Mouse (Mus musculus) midbrain, embryonic 13.5 days (tissue): ENCODE data around the gene Olfr715b. TPM values are rescaled to one million over a fixed set of nuclear protein-coding genes. Genes with fewer than 3 reads are reported as not detected.
"Not testable (repeated sequence)": the region's sequence is repeated elsewhere in the genome, so short reads cannot be mapped to it uniquely, and the experiment has no call there.

Experiments used
- ATAC-seq: fragments of 200-750 bp; cut with Nextera tagmentation; 2 replicates; pipeline ENCODE4 v1.8.0; 2017; ENCODE audit warnings: mild to moderate bottlenecking, moderate TSS enrichment, moderate library complexity
- H3K27ac ChIP-seq: fragments of 300-500 bp; sonication (generic); 2 replicates; pipeline ENCODE4 v1.5.1; 2015; ENCODE audit warnings: inconsistent platforms, mild to moderate bottlenecking, moderate library complexity
- H3K27me3 ChIP-seq: fragments of 300-500 bp; sonication (generic); 2 replicates; pipeline ENCODE4 v1.6.1; 2015; ENCODE audit warnings: mild to moderate bottlenecking, inconsistent platforms
- H3K36me3 ChIP-seq: fragments of 300-500 bp; sonication (generic); 2 replicates; pipeline ENCODE4 v1.6.1; 2015; ENCODE audit warnings: mild to moderate bottlenecking, inconsistent platforms
- H3K4me1 ChIP-seq: fragments of 300-500 bp; sonication (generic); replicated peaks from 2 replicates; pipeline ENCODE4 v1.6.1; 2015; ENCODE audit warnings: inconsistent platforms
- H3K4me2 ChIP-seq: fragments of 300-500 bp; sonication (generic); replicated peaks from 2 replicates; pipeline ENCODE4 v1.6.1; 2015; ENCODE audit warnings: moderate library complexity, mild to moderate bottlenecking, inconsistent platforms
- H3K4me3 ChIP-seq: fragments of 300-500 bp; sonication (generic); replicated peaks from 2 replicates; pipeline ENCODE4 v1.5.1; 2015; ENCODE audit warnings: mild to moderate bottlenecking, inconsistent platforms
- H3K9ac ChIP-seq: fragments of 300-500 bp; sonication (generic); replicated peaks from 2 replicates; pipeline ENCODE4 v1.6.1; 2015; ENCODE audit warnings: mild to moderate bottlenecking, inconsistent platforms
- H3K9me3 ChIP-seq: fragments of 300-500 bp; sonication (generic); 2 replicates; pipeline ENCODE4 v1.6.1; 2016; ENCODE audit warnings: mild to moderate bottlenecking, inconsistent platforms
- WGBS: fragments of 180-500 bp; shearing (Covaris S2); methylation state at CpG from one replicate; pipeline ENCODE4 v1.1.7; 2015; 5-methylcytosine and 5-hydroxymethylcytosine counted together
- polyA plus RNA-seq: library from polyadenylated mRNA; unstranded; fragments of >200 nt; fragmentation: Nextera tagmentation; extraction: Ambion mirVana; gene quantifications from 2 replicates; pipeline ENCODE4 v1.2.1, GENCODE M21; 2015

Gene Olfr715b
- polyA plus RNA-seq = not detected in 2 replicates

DNA sequence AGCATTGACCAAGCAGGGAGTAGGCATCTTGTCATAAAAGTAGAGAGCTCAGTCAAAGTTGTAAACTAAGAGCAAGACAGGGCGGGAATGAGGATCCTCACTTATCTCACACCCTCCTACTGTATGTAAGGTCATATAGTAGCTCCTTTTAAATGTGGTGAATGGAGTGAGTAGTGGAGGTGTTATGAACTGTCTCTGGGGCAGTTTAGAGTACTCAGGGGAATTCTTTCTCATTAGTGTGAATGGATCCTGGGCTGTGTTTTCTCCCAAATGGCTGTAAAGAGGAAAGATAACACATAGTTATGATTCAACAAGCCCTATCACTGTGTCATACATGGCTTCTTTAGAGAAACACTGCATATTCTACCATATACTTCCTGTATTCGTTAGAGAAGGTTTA is at the start of gene Olfr715b:
Gene Olfr715b (minus strand): TSS at position 101 of the 400 bp plus-strand sequence.
- H3K36me3 ChIP-seq, ATAC-seq, H3K27me3 ChIP-seq, H3K9ac ChIP-seq, H3K4me2 ChIP-seq, H3K9me3 ChIP-seq, H3K4me3 ChIP-seq, H3K27ac ChIP-seq, H3K4me1 ChIP-seq: not testable (repeated sequence)
- WGBS = 96% methylated on average over 2 of the region's 2 CpGs

DNA sequence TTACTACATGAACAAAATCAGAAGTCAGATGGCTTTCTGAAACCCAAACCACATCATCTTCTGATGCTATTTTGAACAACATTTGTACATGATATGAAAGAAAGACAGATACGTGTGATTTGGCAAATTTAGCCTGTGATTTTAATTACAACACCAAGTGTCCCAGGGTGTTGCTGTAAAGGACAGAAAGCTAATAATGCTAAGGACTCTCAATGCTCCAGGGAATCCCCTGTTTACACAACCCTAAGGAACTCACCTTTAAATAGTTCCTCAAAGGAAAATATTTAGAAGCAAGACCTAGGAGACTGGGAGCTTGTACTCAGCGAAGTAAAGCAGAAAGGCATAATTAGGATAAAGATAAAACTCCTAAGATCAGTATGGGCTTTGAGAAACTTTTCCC is 27.9 kb upstream of the Olfr715b start, which contains the start of gene Olfr716:
Gene Olfr716 (plus strand): TSS at position 301 of the 400 bp plus-strand sequence.
- not testable (repeated sequence) for H3K4me1 ChIP-seq, ATAC-seq, H3K9ac ChIP-seq, H3K9me3 ChIP-seq, H3K27me3 ChIP-seq, H3K36me3 ChIP-seq, H3K4me2 ChIP-seq, H3K4me3 ChIP-seq, H3K27ac ChIP-seq
- WGBS = 75% methylated on average over 2 of the region's 2 CpGs

DNA sequence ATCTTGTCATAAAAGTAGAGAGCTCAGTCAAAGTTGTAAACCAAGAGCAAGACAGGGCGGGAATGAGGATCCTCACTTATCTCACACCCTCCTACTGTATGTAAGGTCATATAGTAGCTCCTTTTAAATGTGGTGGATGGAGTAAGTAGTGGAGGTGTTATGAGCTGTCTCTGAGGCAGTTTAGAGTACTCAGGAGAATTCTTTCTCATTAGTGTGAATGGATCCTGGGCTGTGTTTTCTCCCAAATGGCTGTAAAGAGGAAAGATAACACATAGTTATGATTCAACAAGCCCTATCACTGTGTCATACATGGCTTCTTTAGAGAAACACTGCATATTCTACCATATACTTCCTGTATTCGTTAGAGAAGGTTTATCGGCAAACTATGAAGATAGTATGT is 20.8 kb upstream of the Olfr715b start, which contains the start of gene Olfr715:
Gene Olfr715 (minus strand): TSS at position 101 of the 400 bp plus-strand sequence.
- not testable (repeated sequence) for ATAC-seq, H3K27ac ChIP-seq, H3K36me3 ChIP-seq, H3K4me2 ChIP-seq, H3K9me3 ChIP-seq, H3K27me3 ChIP-seq, H3K4me1 ChIP-seq, H3K9ac ChIP-seq, H3K4me3 ChIP-seq
- 90% methylated on average over 3 of the region's 3 CpGs for WGBS

DNA sequence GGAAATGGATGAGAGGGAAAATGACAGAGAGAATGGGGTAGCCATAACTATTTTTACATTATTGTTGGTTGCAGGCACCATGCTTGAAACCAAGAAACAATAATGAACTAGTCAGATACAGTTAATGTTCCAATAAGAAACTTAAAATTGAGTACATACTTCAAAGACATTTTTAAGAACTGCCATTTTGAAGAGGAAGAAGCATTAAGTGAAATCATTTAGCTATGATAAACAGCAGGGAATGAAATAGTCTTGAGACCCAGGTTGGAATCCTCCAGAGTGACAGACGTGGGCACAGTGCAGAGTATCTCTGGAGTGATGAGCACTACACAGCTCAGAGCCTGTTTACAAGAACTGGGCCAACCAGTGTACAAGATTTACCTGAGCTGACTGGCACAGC is 17.2 kb downstream of the Olfr715b start, which contains the start of gene Olfr17:
Gene Olfr17 (plus strand): TSS at position 301 of the 400 bp plus-strand sequence.
- Histone ChIP-seq H3K9ac (no peak within 1 kb of the TSS), H3K4me3 (no peak within 1 kb of the TSS), H3K4me1 (no peaks in the 10 kb centered on the region), H3K9me3 (no peaks in the 10 kb centered on the region), H3K36me3 (no peaks in the 10 kb centered on the region), H3K27me3 (no peaks in the 10 kb centered on the region), H3K4me2 (no peak within 1 kb of the TSS), H3K27ac (no peak within 1 kb of the TSS)
- ATAC-seq = no peak
- WGBS = 36% methylated on average over 1 of the region's 1 CpGs

DNA sequence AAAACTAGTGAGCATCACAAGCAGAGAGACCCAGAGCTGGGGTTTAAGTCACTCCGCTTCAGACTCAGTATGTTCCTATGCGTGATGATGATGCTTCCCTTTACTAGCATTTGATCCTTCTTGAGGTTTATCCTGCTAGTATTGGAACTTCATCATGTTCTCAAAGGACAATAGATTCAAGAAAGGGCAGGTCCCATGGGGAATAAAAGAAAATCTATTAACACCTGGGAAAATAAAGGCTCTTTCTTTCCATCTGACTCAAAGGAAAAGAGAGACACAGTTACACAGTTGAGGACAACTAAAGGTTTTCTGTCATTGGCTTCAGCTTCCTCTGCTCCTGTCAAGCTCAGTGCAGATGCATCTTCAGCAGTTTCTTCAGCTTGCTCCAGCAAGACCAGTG is 39.5 kb downstream of the Olfr715b start, which contains the start of gene Olfr714:
Gene Olfr714 (plus strand): TSS at position 301 of the 400 bp plus-strand sequence.
- 93% methylated on average over 2 of the region's 2 CpGs for WGBS
- Histone ChIP-seq H3K36me3 (no peaks in the 10 kb centered on the region), H3K4me1 (no peaks in the 10 kb centered on the region), H3K9me3 (peaks cover 9% of the 10 kb centered on the region; the same call in 1 of the 2 replicates), H3K4me2 (no peak within 1 kb of the TSS), H3K4me3 (no peak within 1 kb of the TSS), H3K27ac (no peak within 1 kb of the TSS), H3K27me3 (no peaks in the 10 kb centered on the region), H3K9ac (no peak within 1 kb of the TSS)
- ATAC-seq = no peak

Other genes with a start within 250 kb of the Olfr715b start
- gene Olfr704, start 247.2 kb downstream of the Olfr715b start, polyA plus RNA-seq = not detected in 2 replicates
- gene Olfr705, start 233.5 kb downstream of the Olfr715b start, polyA plus RNA-seq = not detected in 2 replicates
- not detected in 2 replicates for gene Olfr706, start 222.2 kb downstream of the Olfr715b start, polyA plus RNA-seq
- not detected in 2 replicates for gene Olfr707, start 209.1 kb downstream of the Olfr715b start, polyA plus RNA-seq
- gene Olfr1532-ps1, start 202.4 kb downstream of the Olfr715b start, polyA plus RNA-seq = not detected in 2 replicates
- gene Olfr709-ps1, start 178.2 kb downstream of the Olfr715b start, polyA plus RNA-seq = not detected in 2 replicates
- gene Olfr710, start 162.1 kb downstream of the Olfr715b start, polyA plus RNA-seq = not detected in 2 replicates
- gene Olfr6, start 146.4 kb downstream of the Olfr715b start, polyA plus RNA-seq = not detected in 2 replicates
- not detected in 2 replicates for gene Olfr711, start 134.9 kb downstream of the Olfr715b start, polyA plus RNA-seq
- gene Olfr2, start 104.3 kb downstream of the Olfr715b start, polyA plus RNA-seq = not detected in 2 replicates
- gene Olfr713, start 79.2 kb downstream of the Olfr715b start, polyA plus RNA-seq = not detected in 2 replicates
- gene Olfr714, start 39.4 kb downstream of the Olfr715b start, polyA plus RNA-seq = not detected in 2 replicates
- gene Olfr17, start 17.1 kb downstream of the Olfr715b start, polyA plus RNA-seq = not detected in 2 replicates
- not detected in 2 replicates for gene Olfr715, start 20.7 kb upstream of the Olfr715b start, polyA plus RNA-seq
- gene Olfr716, start 28.0 kb upstream of the Olfr715b start, polyA plus RNA-seq = not detected in 2 replicates
- gene Nlrp14, start 56.6 kb upstream of the Olfr715b start, polyA plus RNA-seq = not detected in 2 replicates
- gene Rbmxl2, start 99.1 kb upstream of the Olfr715b start, polyA plus RNA-seq = not detected in 2 replicates